Mouse (Mus musculus) liver, adult 2 months (tissue): ENCODE results near the gene Tmem39b.

Experiments used
- CTCF ChIP-seq: fragments of 200-500 bp; IDR thresholded peaks from 2 replicates; pipeline ENCODE4 v1.5.1; 2011; ENCODE audit warnings: low read depth, low read length, control low read depth
- POLR2A ChIP-seq: fragments of 200-500 bp; IDR thresholded peaks from 2 replicates; pipeline ENCODE4 v1.6.1; 2011; ENCODE audit warnings: low read length, control low read depth; ENCODE audit not compliant: insufficient read depth; ENCODE audit errors: extremely low read depth

DNA sequence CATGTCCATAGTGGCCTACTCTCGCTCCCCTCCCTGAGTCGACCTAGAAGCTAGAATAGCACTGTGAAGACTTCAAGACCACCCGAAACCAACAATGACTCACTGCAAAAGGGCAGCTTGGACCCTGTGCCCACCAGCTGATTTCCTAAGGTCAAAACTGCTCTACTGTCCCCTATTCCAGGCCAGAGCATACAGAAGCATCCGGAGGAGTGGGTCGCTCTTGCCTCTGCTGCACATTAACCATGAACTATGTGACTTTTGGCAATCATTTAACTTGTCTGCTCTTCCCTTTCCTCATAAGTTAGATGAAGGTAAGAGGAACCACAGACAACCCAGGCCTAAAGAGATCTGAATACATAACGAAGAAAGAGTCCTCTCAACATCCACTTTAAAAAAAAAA lies 12.1 kb downstream of the Tmem39b start:
- TF ChIP-seq CTCF = no peak
- no peak for TF ChIP-seq POLR2A
